Mouse (Mus musculus): ENCODE measurements around the gene Fap.

DNA sequence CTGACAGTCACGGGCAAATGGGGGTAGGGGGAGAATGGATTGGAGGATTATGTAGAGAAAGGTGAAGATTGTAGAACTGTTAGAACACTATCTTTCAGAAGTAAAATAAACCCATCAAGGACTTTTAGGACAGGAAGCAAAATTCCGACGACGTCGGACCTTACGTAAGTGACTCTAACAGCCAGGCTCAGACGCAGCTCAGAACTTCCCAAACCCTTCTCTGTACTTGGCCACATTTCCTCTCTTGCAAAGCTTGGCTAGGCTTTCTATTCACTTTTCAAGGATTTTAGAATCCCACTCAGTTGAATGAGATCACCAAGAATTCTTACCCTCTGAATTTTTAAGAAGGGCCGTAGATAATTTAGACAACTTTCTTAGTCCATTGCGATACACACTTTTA is 17.5 kb downstream of the Fap start:
- no peak for TF ChIP-seq POLR2A (IDR thresholded peaks at IDR 0.05; ENCODE audit: low read depth, low read length)
- no peak for TF ChIP-seq CTCF (IDR thresholded peaks at IDR 0.05; ENCODE audit: extremely low read depth, insufficient read depth, insufficient read length, insufficient replicate concordance)

Measured in spleen, adult 2 months (tissue).